Mouse (Mus musculus): Measurements from ENCODE around the gene Gfod1. TPM values are rescaled to one million over a fixed set of nuclear protein-coding genes. Genes with fewer than 3 reads are reported as not detected.

Gene Gfod1
- 1.5 TPM for polyA plus RNA-seq (2014; fragmentation: Illumina TruSeq; extraction: RNeasy Lipid Tissue Mini Kit (QIAGEN cat#74804); ENCODE audit: low read depth, low replicate concordance)

GRCm38 (mm10) chr13:43304018-43304431 is at the start of gene Gfod1:
Gfod1 (minus strand) TSS chr13:43304172.

GRCm38 (mm10) chr13:43171020-43171710 is 132.8 kb downstream of the Gfod1 start, which contains the start of gene Tbc1d7:
Tbc1d7 (minus strand) TSS chr13:43171501.

Other genes starting within 250 kb of the Gfod1 start
- 8.0 TPM for gene Tbc1d7, start 132.7 kb downstream of the Gfod1 start, polyA plus RNA-seq (2014; fragmentation: Illumina TruSeq; extraction: RNeasy Lipid Tissue Mini Kit (QIAGEN cat#74804); ENCODE audit: low read depth, low replicate concordance)
- 11.0 TPM for gene Sirt5, start 61.3 kb upstream of the Gfod1 start, polyA plus RNA-seq (2014; fragmentation: Illumina TruSeq; extraction: RNeasy Lipid Tissue Mini Kit (QIAGEN cat#74804); ENCODE audit: low read depth, low replicate concordance)
- gene Nol7, start 94.2 kb upstream of the Gfod1 start, polyA plus RNA-seq (2014; fragmentation: Illumina TruSeq; extraction: RNeasy Lipid Tissue Mini Kit (QIAGEN cat#74804); ENCODE audit: low read depth, low replicate concordance): 282 TPM
- 77.2 TPM for gene Ranbp9, start 177.1 kb upstream of the Gfod1 start, polyA plus RNA-seq (2014; fragmentation: Illumina TruSeq; extraction: RNeasy Lipid Tissue Mini Kit (QIAGEN cat#74804); ENCODE audit: low read depth, low replicate concordance)

Measured in kidney, adult 10 weeks (tissue).